Mouse (Mus musculus) common myeloid progenitor, adult 5-6 weeks (primary cell): ENCODE results near the gene Iqcj. TPM values are rescaled to one million over a fixed set of nuclear protein-coding genes. Genes with fewer than 3 reads are reported as not detected.

Experiments used
- ATAC-seq: replicated peaks from 2 replicates; pipeline ENCODE4 v1.8.0; 2016; ENCODE audit warnings: low read depth, mild to moderate bottlenecking, moderate TSS enrichment, inconsistent platforms; ENCODE audit not compliant: poor library complexity, severe bottlenecking
- total RNA-seq: library from RNA; stranded (forward); fragments of 200-1000, 187-1606 nt; gene quantifications from 2 replicates; pipeline ENCODE4 v1.2.3, GENCODE M21; 2017

The Iqcj gene
- total RNA-seq = not detected in 2 replicates

- no peak for ATAC-seq
Observed at GRCm38 (mm10) chr3:67892026-67892705, at the start of gene Iqcj, which contains the start of gene Iqschfp. Gene Iqcj, plus strand, starts transcription at chr3:67892220. Gene Iqschfp, plus strand, starts transcription at chr3:67892232.

- ATAC-seq = no peak
Observed at GRCm38 (mm10) chr3:67852397-67852796, 39.6 kb upstream of the Iqcj start.

GRCm38 (mm10) chr3:67861524-67861923 lies 30.5 kb upstream of the Iqcj start:
- no peak for ATAC-seq

GRCm38 (mm10) chr3:67867420-67868065 lies 24.5 kb upstream of the Iqcj start:
- ATAC-seq = no peak

- ATAC-seq = no peak
Observed at GRCm38 (mm10) chr3:67869424-67869823, 22.6 kb upstream of the Iqcj start.

GRCm38 (mm10) chr3:67877253-67877652 lies 14.8 kb upstream of the Iqcj start:
- no peak for ATAC-seq

- no peak for ATAC-seq
Observed at GRCm38 (mm10) chr3:67884335-67884734, 7.7 kb upstream of the Iqcj start.

GRCm38 (mm10) chr3:67886176-67886575 lies 5.8 kb upstream of the Iqcj start:
- ATAC-seq = no peak

GRCm38 (mm10) chr3:67887251-67887650 lies 4.8 kb upstream of the Iqcj start:
- no peak for ATAC-seq

- ATAC-seq = no peak
Observed at GRCm38 (mm10) chr3:67892768-67893167, 748 bp downstream of the Iqcj start.

GRCm38 (mm10) chr3:67902517-67902916 lies 10.5 kb downstream of the Iqcj start:
- no peak for ATAC-seq

- ATAC-seq = no peak
Observed at GRCm38 (mm10) chr3:67908586-67908985, 16.6 kb downstream of the Iqcj start.

GRCm38 (mm10) chr3:67918098-67918497 lies 26.1 kb downstream of the Iqcj start:
- no peak for ATAC-seq

GRCm38 (mm10) chr3:67918634-67919259 lies 26.7 kb downstream of the Iqcj start:
- ATAC-seq = no peak

GRCm38 (mm10) chr3:67923095-67923494 lies 31.1 kb downstream of the Iqcj start:
- no peak for ATAC-seq

GRCm38 (mm10) chr3:67925453-67925852 lies 33.4 kb downstream of the Iqcj start:
- ATAC-seq = no peak

- no peak for ATAC-seq
Observed at GRCm38 (mm10) chr3:67930424-67931133, 38.6 kb downstream of the Iqcj start.

- ATAC-seq = no peak
Observed at GRCm38 (mm10) chr3:67931181-67931580, 39.2 kb downstream of the Iqcj start.

- ATAC-seq = no peak
Observed at GRCm38 (mm10) chr3:67931914-67932313, 39.9 kb downstream of the Iqcj start.

- no peak for ATAC-seq
Observed at GRCm38 (mm10) chr3:67935829-67936228, 43.8 kb downstream of the Iqcj start.

- no peak for ATAC-seq
Observed at GRCm38 (mm10) chr3:67947000-67947399, 55.0 kb downstream of the Iqcj start.
